Mouse (Mus musculus): ENCODE measurements around the gene Tnc.
A peak's percentile ranks its signal among the peaks of the same experiment; 100 is the strongest.
"Not testable (repeated sequence)": the region's sequence is repeated elsewhere in the genome, so short reads cannot be mapped to it uniquely, and the experiment has no call there.

The Tnc gene

DNA sequence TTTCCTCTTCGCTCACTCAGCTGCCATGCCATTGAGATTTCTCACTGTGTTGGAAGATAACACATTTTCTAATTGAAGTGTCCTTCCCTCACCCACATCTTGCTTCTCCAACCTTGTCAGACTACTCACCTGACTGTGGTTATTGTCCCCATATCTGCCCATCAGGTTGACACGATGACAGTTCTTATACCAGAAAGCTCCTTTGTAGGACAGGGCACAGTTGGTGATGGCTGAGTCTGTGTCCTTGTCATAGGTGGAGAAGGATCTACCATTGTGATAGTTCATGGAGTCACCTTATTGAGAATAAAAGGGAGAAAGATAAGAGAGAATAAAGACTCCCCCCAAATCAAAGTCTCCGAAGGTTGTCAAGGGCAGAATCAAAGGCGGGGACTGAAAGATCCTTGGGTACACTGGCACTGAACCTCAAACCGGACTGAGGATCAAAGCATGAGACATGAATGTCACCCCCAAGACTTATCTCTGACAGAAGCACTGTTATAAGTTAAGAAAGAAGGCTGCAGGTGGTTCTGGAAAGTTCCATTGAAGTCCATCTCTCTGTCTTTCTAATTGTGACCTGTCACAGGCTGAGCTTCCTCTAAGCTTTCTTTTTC, 84.9 kb downstream of the Tnc start:
- no peak for DNase-seq

DNA sequence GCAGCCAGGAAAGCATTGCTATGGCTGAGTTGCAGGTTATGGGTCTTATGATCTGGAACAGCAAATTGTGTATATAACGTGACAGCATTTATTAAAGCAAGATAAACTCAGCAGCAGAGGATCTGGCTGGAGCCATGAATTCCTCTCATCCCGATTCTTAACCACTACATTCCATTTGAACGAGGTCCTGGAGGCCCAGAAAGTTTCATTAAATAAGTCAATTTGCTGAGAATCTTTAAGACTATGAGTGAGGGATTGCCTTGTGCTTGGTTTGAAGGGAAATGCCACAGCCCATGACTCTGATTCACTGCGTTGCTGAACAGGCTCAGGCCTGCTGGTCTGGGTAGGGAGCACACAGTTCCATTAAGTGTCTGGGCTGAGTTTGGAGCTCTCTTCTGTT, 88.2 kb downstream of the Tnc start:
- no peak for DNase-seq

DNA sequence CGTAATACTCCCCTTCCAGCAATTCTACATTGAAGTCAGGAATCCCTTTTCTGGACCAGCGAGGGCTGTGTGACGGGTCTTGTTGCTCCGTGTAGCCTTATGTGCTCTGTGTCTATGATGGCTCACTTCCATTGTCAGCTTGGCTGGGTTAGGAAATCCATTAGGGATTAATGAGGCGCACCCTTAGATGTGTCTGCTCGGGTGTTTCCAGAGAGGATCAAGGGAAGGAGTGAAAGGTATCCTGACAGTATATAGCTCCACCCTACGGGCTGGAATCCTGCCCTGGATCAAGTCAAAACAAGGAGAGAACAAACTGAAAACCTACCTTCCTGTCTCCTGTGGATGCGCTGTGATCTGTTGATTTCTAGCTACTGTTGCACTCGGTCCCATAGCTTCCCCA, 96.8 kb downstream of the Tnc start:
- DNase-seq, result no peak

DNA sequence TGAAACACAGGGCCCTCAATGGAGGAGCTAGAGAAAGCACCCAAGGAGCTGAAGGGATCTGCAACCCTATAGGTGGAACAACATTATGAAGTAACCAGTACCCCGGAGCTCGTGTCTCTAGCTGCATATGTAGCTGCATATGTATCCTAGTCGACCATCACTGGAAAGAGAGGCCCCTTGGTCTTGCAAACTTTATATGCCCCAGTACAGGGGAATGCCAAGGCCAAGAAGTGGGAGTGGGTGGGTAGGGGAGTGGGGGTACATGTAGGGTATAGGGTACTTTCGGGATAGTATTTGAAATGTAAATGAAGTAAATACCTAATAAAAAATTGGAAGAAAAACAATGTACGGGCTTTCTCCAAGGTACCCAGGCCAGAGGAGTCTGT, 98.1 kb downstream of the Tnc start:
- DNase-seq, result not testable (repeated sequence)

DNA sequence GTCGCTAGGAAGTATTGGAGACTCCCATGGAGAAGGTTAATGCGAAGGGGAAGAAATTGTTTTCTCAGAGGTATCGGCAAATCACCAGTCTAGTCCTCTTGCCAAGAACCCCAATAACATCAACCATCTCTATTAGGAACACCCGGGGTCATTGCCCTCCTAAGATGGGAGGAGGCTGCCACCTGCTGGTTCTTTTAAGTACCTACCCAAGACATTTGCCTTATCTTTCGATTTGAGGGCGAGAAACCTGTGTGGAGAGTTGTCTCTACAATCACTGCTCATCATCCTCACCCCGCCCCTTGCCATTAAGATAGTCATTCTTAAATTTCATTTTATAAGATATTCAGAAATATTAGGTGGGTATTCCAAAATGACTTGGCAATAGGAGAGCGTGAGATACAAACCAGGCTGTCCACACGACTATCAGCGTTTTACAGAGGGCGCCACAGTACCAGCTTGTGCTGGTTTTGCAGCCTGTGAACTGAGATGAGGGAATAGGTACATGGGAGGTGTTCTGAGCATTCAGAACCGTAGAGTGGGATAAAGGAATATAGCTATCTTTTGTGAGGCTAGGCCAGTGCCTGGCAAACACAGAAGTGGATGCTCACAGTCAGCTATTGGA, 98.6 kb downstream of the Tnc start:
- DNase-seq, result peak; percentile 26

DNA sequence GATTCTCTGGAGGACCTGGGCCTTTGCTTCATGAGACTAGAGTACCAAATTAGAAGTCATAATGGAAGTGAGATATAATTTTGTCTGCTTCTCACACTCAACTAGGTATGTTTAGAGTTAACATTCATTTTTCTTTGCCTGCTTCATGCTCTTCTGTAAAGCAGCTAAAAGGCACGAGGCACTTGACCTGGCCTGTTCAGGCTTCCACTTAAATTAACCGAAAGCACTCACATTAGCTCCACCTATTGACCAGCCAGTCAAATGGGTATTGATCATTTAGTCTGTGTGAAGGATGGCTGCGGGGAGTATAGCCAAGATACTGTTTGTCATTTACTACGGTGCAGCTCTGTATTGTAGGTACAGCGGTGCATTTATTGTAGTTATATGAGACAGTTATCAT, 103.0 kb downstream of the Tnc start:
- no peak for DNase-seq

DNA sequence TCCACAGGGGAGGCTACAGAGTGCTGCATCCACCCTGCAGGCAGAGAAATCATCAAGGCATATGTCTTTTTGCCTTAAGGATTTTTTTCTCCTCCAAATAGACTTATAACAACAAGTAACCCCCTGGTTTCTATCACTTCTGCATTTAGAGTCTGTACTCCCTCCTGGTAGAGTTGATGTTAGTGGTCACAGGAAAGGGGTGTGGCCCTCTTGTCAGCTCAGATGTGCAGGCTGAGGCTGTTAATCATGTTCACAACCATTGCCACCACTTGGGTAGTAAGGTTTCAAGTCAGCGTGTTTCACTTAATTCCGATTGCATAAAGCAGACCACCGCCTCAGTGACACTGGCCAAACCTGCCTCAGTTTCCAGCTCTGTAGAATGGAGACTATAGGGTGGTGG, 103.9 kb downstream of the Tnc start:
- no peak for DNase-seq

DNA sequence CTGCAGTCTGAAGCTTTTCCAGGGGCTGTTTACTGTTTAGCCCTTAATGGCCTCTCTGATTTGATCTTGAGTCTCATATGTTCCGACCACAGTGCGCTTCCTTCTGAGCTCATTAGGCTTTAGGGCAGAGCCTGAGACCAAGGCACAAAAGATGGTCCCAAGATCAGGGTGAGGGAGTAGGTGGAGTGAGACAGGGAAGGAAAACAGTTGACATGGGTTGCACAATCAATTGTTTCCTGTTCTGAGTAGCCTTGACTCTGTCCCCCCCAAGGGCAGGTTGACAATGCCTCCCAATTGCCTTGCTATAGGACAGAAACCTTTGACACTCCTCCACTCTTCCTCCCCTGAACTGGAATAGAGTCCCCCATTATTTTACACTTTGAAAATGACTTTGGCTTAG, 105.4 kb downstream of the Tnc start:
- DNase-seq, result no peak

DNA sequence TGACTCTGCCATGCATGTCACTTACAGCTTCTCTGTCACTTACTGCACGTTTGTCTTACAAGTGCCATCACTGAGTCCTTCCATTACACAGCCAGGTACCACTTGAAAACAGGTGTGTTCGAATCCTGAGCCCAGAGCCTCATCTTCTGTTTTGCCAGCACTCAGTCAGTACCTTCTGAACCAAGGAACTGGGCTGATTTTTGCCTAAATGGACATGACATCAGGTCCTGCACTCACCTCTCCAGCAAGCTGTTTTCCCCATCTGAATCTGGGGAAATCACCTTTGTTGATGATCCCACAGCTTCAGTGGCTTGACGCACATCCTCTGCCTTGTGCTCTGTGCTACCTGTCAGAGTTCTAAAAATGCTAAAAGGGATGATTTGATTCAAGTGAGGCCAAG, 107.4 kb downstream of the Tnc start:
- DNase-seq, result no peak

DNA sequence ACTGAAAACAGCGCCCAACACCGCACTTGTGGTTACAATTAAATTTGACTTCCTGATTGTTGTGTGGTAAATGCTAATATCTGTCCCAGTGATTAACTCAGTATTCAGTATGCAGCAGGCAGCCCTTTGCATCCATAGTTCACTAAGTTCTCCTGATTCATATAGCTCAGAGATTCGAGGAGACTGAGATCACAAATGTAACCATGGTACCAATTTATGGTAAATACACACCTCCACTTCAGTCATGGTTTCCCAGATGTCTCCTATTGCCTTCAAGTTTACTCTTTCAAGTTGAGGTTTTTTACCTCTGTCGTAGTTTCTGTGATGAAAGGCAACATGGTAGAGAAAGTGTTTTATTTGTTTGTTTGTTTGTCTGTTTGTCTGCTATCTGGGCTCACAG, 110.9 kb downstream of the Tnc start:
- no peak for DNase-seq

DNA sequence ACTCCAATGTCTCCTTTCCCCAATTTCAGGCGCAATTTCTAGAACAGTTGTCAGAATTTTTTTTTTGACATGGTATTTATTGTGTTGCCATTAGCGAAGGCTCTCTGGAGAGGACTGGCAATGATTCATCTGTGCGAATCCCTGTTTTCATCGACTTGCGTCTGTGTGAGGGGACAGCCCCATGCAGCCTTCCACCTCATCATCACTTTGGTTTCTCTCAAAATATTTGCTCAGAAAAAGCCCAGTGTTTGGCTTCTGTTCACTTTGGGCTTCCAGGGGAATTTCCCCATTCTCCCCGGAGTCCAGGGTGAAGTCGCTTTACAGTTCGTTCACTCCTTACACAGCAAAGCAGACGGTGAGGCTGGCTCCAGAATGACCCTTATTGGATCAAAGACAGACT, 111.5 kb downstream of the Tnc start:
- no peak for DNase-seq

DNA sequence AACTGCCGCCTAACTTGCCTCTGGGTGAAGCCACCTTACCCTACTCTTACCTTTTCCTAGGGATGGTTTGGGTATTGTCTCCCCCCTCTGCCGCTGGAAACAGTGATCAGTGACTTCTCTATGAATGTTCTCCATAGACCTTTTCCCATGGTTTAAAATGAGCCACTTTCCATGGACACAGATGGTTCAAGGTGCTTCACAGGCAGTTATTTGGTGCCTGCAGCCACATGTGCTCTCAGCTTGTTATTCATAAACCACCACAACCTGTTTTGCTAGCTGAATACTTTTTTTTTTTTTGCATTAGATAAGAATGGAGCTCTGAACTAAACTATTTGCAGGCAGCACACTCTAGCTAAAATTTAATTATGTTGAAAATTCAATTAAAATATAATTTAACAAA, 116.0 kb downstream of the Tnc start:
- DNase-seq, result no peak

DNA sequence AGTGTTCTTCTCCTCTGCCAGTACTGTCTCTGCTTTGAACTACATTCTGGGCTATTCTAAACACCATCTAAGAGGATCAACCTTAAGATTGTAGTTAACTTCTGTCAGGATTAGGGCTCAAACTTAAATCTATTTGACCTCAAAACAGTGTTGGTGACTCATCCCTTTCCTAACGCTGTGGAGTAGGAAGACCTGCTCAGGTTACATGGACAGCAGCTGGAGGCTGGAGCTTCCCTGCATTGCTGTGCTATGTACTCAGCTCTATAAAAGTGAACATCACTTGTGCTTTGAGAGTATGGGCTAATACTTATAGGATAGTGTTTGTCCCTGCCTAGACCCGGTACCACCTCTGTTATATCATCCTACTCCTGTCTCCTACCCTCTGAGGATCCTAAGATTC, 117.3 kb downstream of the Tnc start:
- DNase-seq, result no peak

DNA sequence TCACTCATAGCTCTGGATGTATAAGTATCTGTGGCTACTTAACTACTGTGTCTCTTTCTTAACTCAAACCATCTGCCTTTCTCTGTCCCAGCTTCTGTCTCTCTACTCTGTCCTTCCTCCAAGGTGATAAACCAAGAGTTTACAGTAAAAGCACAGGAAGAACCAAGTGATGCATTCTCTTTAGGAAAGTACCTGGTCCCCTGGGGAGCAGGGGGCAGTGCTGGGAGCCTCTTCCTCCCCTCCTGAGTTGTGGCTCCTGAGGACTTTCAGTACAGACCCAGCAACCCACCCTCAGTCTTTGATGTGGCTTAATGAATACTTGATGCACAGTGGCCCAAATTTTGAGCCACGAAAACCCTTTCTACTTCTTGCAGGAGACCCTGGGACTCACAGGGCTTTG, 118.6 kb downstream of the Tnc start:
- no peak for DNase-seq

DNA sequence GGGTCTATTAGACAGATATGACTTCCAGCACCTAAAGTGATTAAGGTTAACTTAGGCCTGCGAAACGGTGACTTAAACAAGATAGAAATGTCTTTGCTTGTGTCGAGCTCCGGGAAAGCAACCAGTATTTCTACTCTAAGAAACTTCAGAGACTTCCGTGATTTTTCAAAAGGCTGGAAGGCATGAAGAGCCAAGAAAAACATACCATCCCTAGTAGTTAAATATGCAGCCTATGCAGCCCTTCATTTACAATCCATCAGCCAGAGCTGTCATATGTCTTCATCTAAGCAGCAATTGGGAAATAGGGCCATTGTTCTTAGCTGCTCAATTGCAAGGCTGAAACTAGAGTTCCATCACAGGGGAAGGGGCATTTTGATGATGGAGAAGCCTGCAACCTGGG, 129.6 kb downstream of the Tnc start:
- no peak for DNase-seq

DNA sequence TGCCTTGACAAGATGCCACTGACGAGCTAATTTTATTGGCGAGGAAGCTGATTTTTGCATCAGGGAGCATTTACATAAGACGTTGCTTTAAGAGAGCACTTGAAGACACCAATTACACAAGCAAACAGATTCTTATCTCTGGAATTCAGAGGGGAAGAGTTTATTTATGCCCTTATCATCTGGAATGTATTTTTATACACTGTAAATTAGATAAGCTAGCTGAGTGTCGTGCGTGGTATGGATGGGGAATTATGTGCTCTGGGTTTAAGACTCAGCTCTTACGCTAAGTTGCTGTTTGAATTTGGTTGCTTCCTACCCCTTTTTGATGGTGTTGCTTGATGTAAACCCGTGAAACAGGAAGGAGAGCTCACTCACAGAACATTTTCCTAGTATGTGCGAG, 130.1 kb downstream of the Tnc start:
- DNase-seq, result no peak

DNA sequence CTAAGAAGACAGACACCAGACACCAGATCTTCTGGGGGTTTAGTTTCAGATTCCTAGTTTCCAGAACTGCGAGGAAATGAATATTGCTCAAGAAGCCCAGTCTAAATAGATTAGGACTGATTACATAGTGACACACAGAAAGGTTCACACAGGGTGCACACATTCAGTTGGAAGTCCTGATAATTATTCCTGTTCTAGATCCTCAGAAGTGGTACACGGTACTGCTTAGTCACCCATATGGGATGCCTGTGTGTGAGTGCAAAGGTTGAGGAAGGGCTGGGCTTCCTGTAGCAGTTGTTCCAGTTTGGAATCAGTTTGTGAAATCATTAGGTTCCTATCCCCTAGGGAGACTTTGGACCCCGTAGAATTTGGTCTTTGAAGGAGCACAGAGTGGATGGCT, 130.5 kb downstream of the Tnc start:
- no peak for DNase-seq
